Mouse (Mus musculus) C2C12 (cell line): Measurements from ENCODE around the gene Ccdc90b. TPM values are rescaled to one million over a fixed set of nuclear protein-coding genes. Genes with fewer than 3 reads are reported as not detected.

Experiments used
- H3K27me3 ChIP-seq: one replicate; pipeline ENCODE4 v1.6.1; 2011; ENCODE audit not compliant: control insufficient read depth, insufficient read depth, insufficient read length
- H3K36me3 ChIP-seq: one replicate; pipeline ENCODE4 v1.6.1; 2011; ENCODE audit not compliant: control insufficient read depth, insufficient read depth
- H3K4me3 ChIP-seq: one replicate; pipeline ENCODE4 v1.5.1; 2011; ENCODE audit warnings: mild to moderate bottlenecking, control low read depth; ENCODE audit not compliant: poor library complexity, insufficient read depth, severe bottlenecking
- H3K79me2 ChIP-seq: one replicate; pipeline ENCODE4 v1.6.1; 2011; ENCODE audit not compliant: control insufficient read depth, insufficient read depth
- H3K79me3 ChIP-seq: one replicate; pipeline ENCODE4 v1.6.1; 2011; ENCODE audit warnings: low read depth, control low read depth
- H3ac ChIP-seq: one replicate; pipeline ENCODE3; 2011; ENCODE audit warnings: low read depth; ENCODE audit not compliant: control insufficient read depth, insufficient read length
- CEBPB ChIP-seq: IDR thresholded peaks from one replicate; pipeline ENCODE4 v1.6.1; 2011; ENCODE audit warnings: low read depth, mild to moderate bottlenecking, control low read depth, moderate library complexity
- CTCF ChIP-seq: IDR thresholded peaks from one replicate; pipeline ENCODE4 v1.5.1; 2011; ENCODE audit not compliant: control insufficient read depth, insufficient read depth, insufficient read length
- FOSL1 ChIP-seq: IDR thresholded peaks from one replicate; pipeline ENCODE4 v1.8.0; 2011; ENCODE audit warnings: mild to moderate bottlenecking, low read length; ENCODE audit not compliant: poor library complexity, insufficient read depth, severe bottlenecking
- MAX ChIP-seq: IDR thresholded peaks from one replicate; pipeline ENCODE4 v1.6.1; 2011; ENCODE audit warnings: mild to moderate bottlenecking, control low read depth
- MYOD1 ChIP-seq: IDR thresholded peaks from one replicate; pipeline ENCODE4 v1.6.1; 2011; ENCODE audit warnings: low read depth; ENCODE audit not compliant: control insufficient read depth, insufficient read length
- MYOG ChIP-seq: IDR thresholded peaks from one replicate; pipeline ENCODE4 v1.6.1; 2011; ENCODE audit not compliant: control insufficient read depth, insufficient read length; ENCODE audit errors: extremely low read depth
- USF1 ChIP-seq: IDR thresholded peaks from one replicate; pipeline ENCODE4 v1.6.1; 2011; ENCODE audit warnings: low read depth, mild to moderate bottlenecking, control low read depth, moderate library complexity
- long read RNA-seq, 2 experiments: library from polyadenylated mRNA; unstranded; transcript quantifications; one replicate each; pipeline ENCODE4 v2.0.0; 2019 to 2020
- polyA plus RNA-seq: library from polyadenylated mRNA; unstranded; fragments of >200 nt; fragmentation: generic; extraction: Trizol; gene quantifications from one replicate; pipeline ENCODE4 v1.2.1, GENCODE M21; 2012; ENCODE audit warnings: missing spikeins

Ccdc90b gene
- 7.9 TPM for polyA plus RNA-seq
- long read RNA-seq, experiment 1, transcript Ccdc90b-201 (9 exons, 1,596 nt): major isoform, 31 of 36 reads
- long read RNA-seq, experiment 1, partial matches to known transcripts: 4 of 36 reads
- long read RNA-seq, experiment 1, other reads (novel, unspliced or antisense): 1 of 36 reads
- long read RNA-seq, experiment 2, transcript Ccdc90b-201 (9 exons, 1,596 nt): major isoform, 23 of 29 reads
- long read RNA-seq, experiment 2, partial matches to known transcripts: 1 of 29 reads
- long read RNA-seq, experiment 2, other reads (novel, unspliced or antisense): 4 of 29 reads

DNA sequence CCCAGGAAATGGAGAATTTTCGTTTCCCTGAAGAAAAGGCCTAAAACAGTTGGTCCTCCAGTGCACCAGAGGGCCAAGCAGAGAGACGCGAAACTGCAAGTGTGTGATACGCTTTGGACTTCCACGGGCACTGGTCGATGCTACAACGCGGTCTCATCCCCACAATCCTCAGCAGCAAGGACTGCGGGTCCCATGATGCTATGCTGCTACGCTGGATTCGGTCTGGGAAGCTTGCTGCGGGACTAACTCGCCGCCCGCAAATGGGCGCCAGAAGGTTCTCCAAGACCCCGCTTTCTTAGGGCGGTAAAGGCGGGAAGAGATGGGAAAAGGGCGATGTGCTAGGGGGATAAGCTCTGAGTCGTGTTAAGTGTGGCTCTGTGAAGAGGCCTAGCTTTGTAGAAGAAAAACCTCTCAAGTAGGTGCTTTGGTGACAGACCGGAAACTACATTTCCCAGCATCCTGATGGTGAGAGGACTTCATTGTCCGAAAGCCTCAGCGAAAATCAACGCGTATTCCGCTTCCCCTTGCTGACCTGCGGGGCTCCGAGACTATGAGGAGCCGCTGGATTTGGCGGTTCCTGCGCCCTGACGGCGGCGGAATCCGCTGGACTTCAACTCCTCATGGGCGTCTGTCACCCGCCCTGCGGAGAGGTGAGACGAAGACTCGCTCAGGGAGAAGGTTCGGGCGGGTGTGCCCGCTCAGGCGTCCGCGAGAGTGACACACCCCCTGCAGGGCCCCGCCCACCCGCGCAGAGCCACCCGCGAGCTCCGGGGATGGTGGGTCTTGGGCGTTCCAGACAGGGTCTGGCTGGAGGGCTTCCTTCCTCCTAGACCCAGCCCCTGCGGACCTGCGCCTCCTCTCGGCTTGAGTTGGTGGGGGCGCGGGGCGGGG is at the start of gene Ccdc90b:
Ccdc90b (plus strand) TSS at position 164 of the 891 bp plus-strand sequence.
- H3K79me3 ChIP-seq: no peaks in the 10 kb centered on the region
- H3K4me3 ChIP-seq: peak within 1 kb of the TSS; percentile 51
- H3K79me2 ChIP-seq: no peaks in the 10 kb centered on the region
- TF ChIP-seq CTCF (peak; percentile 53), USF1 (no peak)
- peak within 1 kb of the TSS; percentile 89 for H3ac ChIP-seq
- no peaks in the 10 kb centered on the region for H3K27me3 ChIP-seq
- H3K36me3 ChIP-seq: peaks cover 4% of the 10 kb centered on the region

DNA sequence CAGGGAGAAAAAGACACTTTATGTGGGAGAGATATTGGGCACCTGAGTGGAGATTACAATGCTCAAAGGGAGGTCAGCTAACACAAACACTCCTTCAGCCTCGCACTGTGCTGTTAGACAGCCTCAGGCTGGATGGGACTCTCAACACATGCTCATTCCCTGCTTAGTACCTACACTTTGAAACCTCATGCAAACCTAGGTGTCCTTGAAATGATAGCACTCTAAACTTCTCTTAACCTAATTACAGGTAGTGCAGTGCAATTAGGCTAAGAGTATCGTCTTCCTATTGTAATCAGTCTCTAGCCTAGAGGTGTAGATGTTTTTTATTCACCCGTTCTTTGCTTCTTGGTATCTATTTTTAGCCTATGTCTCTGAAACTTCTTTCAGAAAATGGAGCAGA is 40.6 kb upstream of the Ccdc90b start:
- TF ChIP-seq CEBPB (no peak), USF1 (no peak), FOSL1 (no peak), MYOG (no peak), MYOD1 (no peak), MAX (no peak), CTCF (no peak)
- Histone ChIP-seq H3K27me3 (no peaks in the 10 kb centered on the region), H3ac (no peak overlapping the region), H3K79me2 (no peaks in the 10 kb centered on the region), H3K36me3 (no peaks in the 10 kb centered on the region), H3K4me3 (no peak overlapping the region), H3K79me3 (no peaks in the 10 kb centered on the region)

DNA sequence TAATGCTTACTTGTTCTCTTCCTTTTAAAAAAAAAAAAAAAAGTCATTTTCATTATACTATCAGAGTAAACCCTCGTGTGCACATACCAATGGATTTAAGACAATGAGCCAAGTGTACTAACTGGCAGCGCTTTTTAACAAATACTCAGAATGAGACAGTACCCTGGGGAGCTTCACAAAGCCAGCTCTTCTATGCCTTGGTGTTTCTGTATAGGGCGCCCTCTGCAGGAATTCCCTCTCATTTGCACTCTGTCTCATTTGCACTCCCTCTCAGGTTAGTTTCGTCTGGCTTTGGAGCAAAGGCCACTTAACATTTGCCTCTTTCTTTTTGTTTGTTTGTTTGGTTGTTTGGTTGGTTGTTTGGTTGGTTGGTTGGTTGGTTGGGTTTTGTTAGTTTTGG is 40.1 kb upstream of the Ccdc90b start:
- TF ChIP-seq USF1: no peak
- no peak for TF ChIP-seq MAX
- TF ChIP-seq FOSL1: no peak
- TF ChIP-seq MYOD1: no peak
- no peak for TF ChIP-seq MYOG
- no peak for TF ChIP-seq CTCF
- no peak for TF ChIP-seq CEBPB
- Histone ChIP-seq H3K79me2 (no peaks in the 10 kb centered on the region), H3K36me3 (no peaks in the 10 kb centered on the region), H3K4me3 (no peak overlapping the region), H3K27me3 (no peaks in the 10 kb centered on the region), H3K79me3 (no peaks in the 10 kb centered on the region), H3ac (no peak overlapping the region)

DNA sequence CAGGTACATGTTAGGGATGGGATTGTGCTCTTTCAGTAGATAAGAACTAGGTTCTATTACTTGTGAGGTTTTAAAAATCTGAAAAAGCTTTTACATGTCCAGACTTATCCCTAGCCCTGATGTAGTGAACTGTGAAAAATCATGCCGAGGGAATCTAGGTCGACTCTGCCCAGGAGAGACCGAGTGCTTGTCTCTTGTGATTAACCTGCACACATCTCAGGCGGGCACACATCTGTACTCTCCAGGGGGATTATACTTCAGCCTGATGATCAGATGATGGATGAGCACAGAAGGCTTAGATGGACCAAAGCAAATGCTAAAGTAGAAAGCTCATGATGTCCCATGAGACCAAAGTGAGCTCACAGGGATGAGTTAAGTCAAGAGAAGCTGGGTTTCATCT is 31.7 kb upstream of the Ccdc90b start:
- no peaks in the 10 kb centered on the region for H3K79me2 ChIP-seq
- no peaks in the 10 kb centered on the region for H3K79me3 ChIP-seq
- no peak overlapping the region for H3K4me3 ChIP-seq
- TF ChIP-seq FOSL1 (no peak), MYOG (no peak), MYOD1 (no peak), CTCF (no peak), USF1 (no peak), MAX (no peak), CEBPB (no peak)
- H3K27me3 ChIP-seq: no peaks in the 10 kb centered on the region
- no peaks in the 10 kb centered on the region for H3K36me3 ChIP-seq
- H3ac ChIP-seq: no peak overlapping the region

DNA sequence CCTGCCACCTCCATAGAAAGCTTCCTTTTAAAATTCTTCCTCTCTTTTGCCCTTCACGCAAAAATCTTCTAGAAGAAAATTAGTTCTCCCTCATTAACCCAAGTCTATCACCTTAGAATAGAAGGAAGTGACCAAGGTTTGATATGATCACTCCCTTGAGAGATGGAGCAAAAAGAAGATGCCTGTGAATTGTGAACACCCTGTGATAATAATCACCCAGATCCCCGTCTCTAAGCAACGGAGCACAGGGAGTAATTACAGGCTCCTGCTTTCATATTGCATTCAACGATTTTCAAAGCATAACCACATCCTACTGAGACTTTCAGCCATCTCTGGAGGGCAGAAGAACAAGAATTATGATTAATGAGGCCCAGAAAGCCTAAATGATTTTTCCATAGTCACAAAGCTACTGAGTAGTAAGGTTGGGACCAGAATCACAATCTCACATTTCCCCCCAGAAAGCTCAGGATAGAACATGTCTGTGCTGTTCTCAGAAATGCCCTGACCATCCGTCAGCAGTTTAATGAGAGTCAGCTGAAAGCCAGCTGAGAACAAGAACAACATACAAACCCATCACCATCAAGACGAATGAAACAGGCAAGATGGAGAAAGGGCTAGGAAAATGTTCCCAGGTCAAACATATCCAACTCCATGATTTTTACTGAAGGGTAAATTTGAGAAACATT is 28.5 kb upstream of the Ccdc90b start:
- no peak overlapping the region for H3ac ChIP-seq
- H3K4me3 ChIP-seq: no peak overlapping the region
- H3K36me3 ChIP-seq: no peaks in the 10 kb centered on the region
- H3K27me3 ChIP-seq: no peaks in the 10 kb centered on the region
- TF ChIP-seq USF1 (no peak), MYOG (no peak), MYOD1 (no peak), CEBPB (no peak), MAX (no peak), FOSL1 (no peak)
- no peaks in the 10 kb centered on the region for H3K79me3 ChIP-seq
- H3K79me2 ChIP-seq: no peaks in the 10 kb centered on the region
